Mouse (Mus musculus) bone marrow, adult 2 months (tissue): Measurements from ENCODE around the gene Usp45.

Source experiments
- CTCF ChIP-seq: fragments of 200-500 bp; IDR thresholded peaks from 2 replicates; pipeline ENCODE4 v1.5.1; 2011; ENCODE audit warnings: low read length, control low read depth; ENCODE audit not compliant: control insufficient read depth, insufficient read depth
- POLR2A ChIP-seq: fragments of 200-500 bp; IDR thresholded peaks from 2 replicates; pipeline ENCODE4 v1.6.1; 2011; ENCODE audit warnings: low read depth, mild to moderate bottlenecking, control low read depth, low read length, borderline replicate concordance; ENCODE audit not compliant: control insufficient read depth

- TF ChIP-seq CTCF (no peak), POLR2A (no peak)
Observed at GRCm38 (mm10) chr4:21745723-21746122, 21.2 kb upstream of the Usp45 start.
